Mouse (Mus musculus) C2C12 (cell line): ENCODE data around the gene Tmem139. TPM values are rescaled to one million over a fixed set of nuclear protein-coding genes. Genes with fewer than 3 reads are reported as not detected.

ENCODE experiments used
- H3K27me3 ChIP-seq: one replicate; pipeline ENCODE4 v1.6.1; 2011; ENCODE audit not compliant: control insufficient read depth, insufficient read depth, insufficient read length
- H3K36me3 ChIP-seq: one replicate; pipeline ENCODE4 v1.6.1; 2011; ENCODE audit not compliant: control insufficient read depth, insufficient read depth
- H3K4me3 ChIP-seq: one replicate; pipeline ENCODE4 v1.5.1; 2011; ENCODE audit warnings: mild to moderate bottlenecking, control low read depth; ENCODE audit not compliant: poor library complexity, insufficient read depth, severe bottlenecking
- H3K79me2 ChIP-seq: one replicate; pipeline ENCODE4 v1.6.1; 2011; ENCODE audit not compliant: control insufficient read depth, insufficient read depth
- H3K79me3 ChIP-seq: one replicate; pipeline ENCODE4 v1.6.1; 2011; ENCODE audit warnings: low read depth, control low read depth
- H3ac ChIP-seq: one replicate; pipeline ENCODE3; 2011; ENCODE audit warnings: low read depth; ENCODE audit not compliant: control insufficient read depth, insufficient read length
- CEBPB ChIP-seq: IDR thresholded peaks from one replicate; pipeline ENCODE4 v1.6.1; 2011; ENCODE audit warnings: low read depth, mild to moderate bottlenecking, control low read depth, moderate library complexity
- CTCF ChIP-seq: IDR thresholded peaks from one replicate; pipeline ENCODE4 v1.5.1; 2011; ENCODE audit not compliant: control insufficient read depth, insufficient read depth, insufficient read length
- FOSL1 ChIP-seq: IDR thresholded peaks from one replicate; pipeline ENCODE4 v1.8.0; 2011; ENCODE audit warnings: mild to moderate bottlenecking, low read length; ENCODE audit not compliant: poor library complexity, insufficient read depth, severe bottlenecking
- MAX ChIP-seq: IDR thresholded peaks from one replicate; pipeline ENCODE4 v1.6.1; 2011; ENCODE audit warnings: mild to moderate bottlenecking, control low read depth
- MYOD1 ChIP-seq: IDR thresholded peaks from one replicate; pipeline ENCODE4 v1.6.1; 2011; ENCODE audit warnings: low read depth; ENCODE audit not compliant: control insufficient read depth, insufficient read length
- MYOG ChIP-seq: IDR thresholded peaks from one replicate; pipeline ENCODE4 v1.6.1; 2011; ENCODE audit not compliant: control insufficient read depth, insufficient read length; ENCODE audit errors: extremely low read depth
- USF1 ChIP-seq: IDR thresholded peaks from one replicate; pipeline ENCODE4 v1.6.1; 2011; ENCODE audit warnings: low read depth, mild to moderate bottlenecking, control low read depth, moderate library complexity
- long read RNA-seq, 2 experiments: library from polyadenylated mRNA; unstranded; transcript quantifications; one replicate each; pipeline ENCODE4 v2.0.0; 2019 to 2020
- polyA plus RNA-seq: library from polyadenylated mRNA; unstranded; fragments of >200 nt; fragmentation: generic; extraction: Trizol; gene quantifications from one replicate; pipeline ENCODE4 v1.2.1, GENCODE M21; 2012; ENCODE audit warnings: missing spikeins

Gene Tmem139
- polyA plus RNA-seq: 0.04 TPM
- long read RNA-seq, experiment 1: 0 reads
- long read RNA-seq, experiment 2: 0 reads

- TF ChIP-seq USF1 (no peak), CTCF (no peak), MYOD1 (no peak), CEBPB (no peak), MAX (no peak), FOSL1 (no peak), MYOG (no peak)
- Histone ChIP-seq H3K27me3 (peaks cover 5% of the 10 kb centered on the region), H3K36me3 (no peaks in the 10 kb centered on the region), H3K79me3 (peaks cover 16% of the 10 kb centered on the region), H3ac (no peak within 1 kb of the TSS), H3K79me2 (peaks cover 19% of the 10 kb centered on the region), H3K4me3 (no peak within 1 kb of the TSS)
These were observed at the start of gene Tmem139 for GRCm38 (mm10) chr6:42261524-42262170. TSS of gene Tmem139 (plus strand) at chr6:42261970.

GRCm38 (mm10) chr6:42215028-42215427, 46.7 kb upstream of the Tmem139 start, which contains the start of gene Tas2r144:
TSS of gene Tas2r144 (plus strand) at chr6:42215328.
- peaks cover 4% of the 10 kb centered on the region for H3K27me3 ChIP-seq
- H3K4me3 ChIP-seq: no peak within 1 kb of the TSS
- no peak within 1 kb of the TSS for H3ac ChIP-seq
- no peak for TF ChIP-seq MAX
- no peak for TF ChIP-seq CEBPB
- no peak for TF ChIP-seq MYOG
- TF ChIP-seq FOSL1: no peak
- TF ChIP-seq CTCF: no peak
- TF ChIP-seq MYOD1: no peak
- no peak for TF ChIP-seq USF1
- no peaks in the 10 kb centered on the region for H3K79me2 ChIP-seq
- no peaks in the 10 kb centered on the region for H3K79me3 ChIP-seq
- H3K36me3 ChIP-seq: no peaks in the 10 kb centered on the region

- Histone ChIP-seq H3K27me3 (no peaks in the 10 kb centered on the region), H3K79me3 (no peaks in the 10 kb centered on the region), H3K36me3 (no peaks in the 10 kb centered on the region), H3ac (no peak overlapping the region), H3K4me3 (no peak overlapping the region), H3K79me2 (no peaks in the 10 kb centered on the region)
- no peak for TF ChIP-seq MYOG
These were observed 39.5 kb upstream of the Tmem139 start for GRCm38 (mm10) chr6:42222286-42222685.

GRCm38 (mm10) chr6:42225046-42225445, 36.7 kb upstream of the Tmem139 start:
- no peaks in the 10 kb centered on the region for H3K79me2 ChIP-seq
- TF ChIP-seq CEBPB (no peak), MYOD1 (no peak), FOSL1 (no peak), USF1 (no peak), MAX (no peak), CTCF (no peak)

GRCm38 (mm10) chr6:42227240-42228101, 34.3 kb upstream of the Tmem139 start:
- no peaks in the 10 kb centered on the region for H3K36me3 ChIP-seq
- no peaks in the 10 kb centered on the region for H3K79me3 ChIP-seq
- H3K4me3 ChIP-seq: no peak overlapping the region
- no peaks in the 10 kb centered on the region for H3K79me2 ChIP-seq
- peak overlapping the region; percentile 12 for H3ac ChIP-seq
- TF ChIP-seq USF1 (no peak), CTCF (peak; percentile 6)
- no peaks in the 10 kb centered on the region for H3K27me3 ChIP-seq

More at GRCm38 (mm10) chr6:42225046-42225445, 36.7 kb upstream of the Tmem139 start:
- no peak overlapping the region for H3K4me3 ChIP-seq
- H3K79me3 ChIP-seq: no peaks in the 10 kb centered on the region
- H3ac ChIP-seq: no peak overlapping the region
- H3K27me3 ChIP-seq: no peaks in the 10 kb centered on the region
- no peaks in the 10 kb centered on the region for H3K36me3 ChIP-seq

- H3K79me2 ChIP-seq: no peaks in the 10 kb centered on the region
- no peaks in the 10 kb centered on the region for H3K36me3 ChIP-seq
- no peaks in the 10 kb centered on the region for H3K79me3 ChIP-seq
- no peaks in the 10 kb centered on the region for H3K27me3 ChIP-seq
- TF ChIP-seq FOSL1 (no peak), CTCF (no peak), MYOD1 (no peak), MAX (no peak), CEBPB (no peak), USF1 (no peak), MYOG (no peak)
- no peak overlapping the region for H3K4me3 ChIP-seq
- H3ac ChIP-seq: no peak overlapping the region
These were observed 32.2 kb upstream of the Tmem139 start for GRCm38 (mm10) chr6:42229610-42230009.
